Mouse (Mus musculus) ES-E14 (cell line): ENCODE results near the gene Ergic1. TPM values are rescaled to one million over a fixed set of nuclear protein-coding genes. Genes with fewer than 3 reads are reported as not detected.

Source experiments
- DNase-seq: peaks from one replicate; pipeline ENCODE4 v3.0.0-alpha.2; 2013; ENCODE audit warnings: low read depth, low spot score
- H3K27ac ChIP-seq: 2 replicates; pipeline ENCODE4 v1.5.1; 2012; ENCODE audit warnings: low read depth, mild to moderate bottlenecking, low read length, moderate library complexity, mixed read lengths; ENCODE audit not compliant: poor library complexity, insufficient read depth, severe bottlenecking
- H3K36me3 ChIP-seq: 2 replicates; pipeline ENCODE4 v1.6.1; 2012; ENCODE audit warnings: mild to moderate bottlenecking, low read length, moderate library complexity, mixed read lengths; ENCODE audit not compliant: control insufficient read depth, poor library complexity, insufficient read depth, severe bottlenecking
- H3K4me1 ChIP-seq, 2 experiments: fragments of 150-350 bp in 1 of 2; sonication (generic) in 1 of 2; 2 replicates each; pipeline ENCODE4 v1.6.1; 2012; ENCODE audit warnings: low read length in 2 of 2, mild to moderate bottlenecking in 1 of 2, mixed read lengths in 1 of 2; ENCODE audit not compliant: control insufficient read depth in 2 of 2, insufficient read depth in 2 of 2, poor library complexity in 1 of 2
- H3K4me3 ChIP-seq, 2 experiments: fragments of 150-350 bp in 1 of 2; sonication (generic) in 1 of 2; 2 replicates each; pipeline ENCODE4 v1.5.1; 2012; ENCODE audit warnings: low read length in 2 of 2, low read depth in 1 of 2, mild to moderate bottlenecking in 1 of 2, mixed read lengths in 1 of 2; ENCODE audit not compliant: insufficient read depth in 1 of 2, poor library complexity in 1 of 2, severe bottlenecking in 1 of 2
- H3K9ac ChIP-seq: 2 replicates; pipeline ENCODE4 v1.6.1; 2012; ENCODE audit warnings: low read depth, mild to moderate bottlenecking, low read length, mixed read lengths; ENCODE audit not compliant: poor library complexity, insufficient read depth, severe bottlenecking
- H3K9me3 ChIP-seq: fragments of 150-350 bp; sonication (generic); 2 replicates; pipeline ENCODE4 v1.6.1; 2012; ENCODE audit warnings: low read depth, mild to moderate bottlenecking, low read length; ENCODE audit not compliant: control insufficient read depth, insufficient read depth
- CHD2 ChIP-seq: IDR thresholded peaks from 2 replicates; pipeline ENCODE4 v1.6.1; 2014; ENCODE audit warnings: mild to moderate bottlenecking, low read depth, low read length, inconsistent platforms
- HCFC1 ChIP-seq: IDR thresholded peaks from 2 replicates; pipeline ENCODE4 v1.6.1; 2012; ENCODE audit warnings: low read length, inconsistent platforms, borderline replicate concordance; ENCODE audit not compliant: insufficient read depth
- MAFK ChIP-seq: IDR thresholded peaks from 2 replicates; pipeline ENCODE4 v1.6.1; 2014; ENCODE audit warnings: mild to moderate bottlenecking, low read depth, low read length, inconsistent platforms; ENCODE audit not compliant: insufficient read depth
- ZC3H11A ChIP-seq: IDR thresholded peaks from 2 replicates; pipeline ENCODE4 v1.6.1; 2012; ENCODE audit warnings: low read depth, mild to moderate bottlenecking, inconsistent platforms, low read length, borderline replicate concordance
- ZNF384 ChIP-seq: IDR thresholded peaks from 2 replicates; pipeline ENCODE4 v1.6.1; 2012; ENCODE audit warnings: low read depth, low read length, inconsistent platforms
- in situ Hi-C, 2 experiments: fragments of 600-800 bp; cut with MboI; formaldehyde crosslinking; loops; one replicate each; pipeline ENCODE4 v1.15.1; 2025; ENCODE audit warnings: low sequenced_read_pairs in 2 of 2, inconsistent platforms in 1 of 2; ENCODE audit not compliant: unreplicated experiment in 2 of 2
- total RNA-seq: library from RNA; depleted of rRNA; stranded (reverse); fragments of 300-350 nt; gene quantifications from 2 replicates; pipeline ENCODE4 v1.2.3, GENCODE M21; 2012

The Ergic1 gene
- total RNA-seq, 1 experiment: 97.5 TPM

DNA sequence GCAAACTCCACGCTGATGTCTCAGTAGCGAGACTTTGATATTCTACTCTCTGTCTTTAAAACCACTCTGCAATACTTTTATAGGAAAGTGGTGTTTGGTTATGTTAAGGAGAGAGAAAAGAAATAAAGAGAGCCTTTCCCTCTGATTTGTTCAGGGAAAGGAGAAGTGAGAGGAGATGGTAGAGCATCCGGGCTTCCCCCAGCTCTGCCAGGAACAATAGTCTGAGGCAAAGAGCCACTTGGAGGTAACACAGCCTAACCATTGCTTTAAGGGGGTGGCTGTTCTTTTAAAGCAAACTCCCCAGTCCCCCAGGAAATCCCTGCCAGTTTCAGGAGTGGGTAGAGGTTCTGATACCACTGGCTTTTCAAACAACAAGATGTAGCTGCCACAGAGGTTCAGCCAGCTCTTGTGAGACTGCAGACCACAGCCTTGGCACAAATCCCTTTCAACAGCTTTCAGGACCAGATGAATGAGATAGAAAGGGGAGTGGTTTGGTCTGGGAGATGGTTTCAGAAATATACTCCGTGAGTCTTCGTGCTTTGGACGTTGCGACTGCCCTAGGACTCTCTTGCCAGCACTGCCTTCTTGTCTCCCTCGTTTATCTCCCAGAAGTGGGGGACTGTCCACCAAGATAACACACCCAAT is 16.8 kb upstream of the Ergic1 start:
- in situ Hi-C loops: no loop called here
- peaks cover 5 to 18% of the 10 kb centered on the region in 2 experiments for H3K4me1 ChIP-seq
- H3K36me3 ChIP-seq: no peaks in the 10 kb centered on the region
- no peak overlapping the region for H3K27ac ChIP-seq
- H3K4me3 ChIP-seq: no peak overlapping the region
- no peaks in the 10 kb centered on the region for H3K9me3 ChIP-seq
- no peak for TF ChIP-seq CHD2
- no peak for TF ChIP-seq MAFK
- no peak for TF ChIP-seq ZC3H11A
- TF ChIP-seq HCFC1: no peak
- TF ChIP-seq ZNF384: no peak
- no peak overlapping the region for H3K9ac ChIP-seq
- DNase-seq: no peak

DNA sequence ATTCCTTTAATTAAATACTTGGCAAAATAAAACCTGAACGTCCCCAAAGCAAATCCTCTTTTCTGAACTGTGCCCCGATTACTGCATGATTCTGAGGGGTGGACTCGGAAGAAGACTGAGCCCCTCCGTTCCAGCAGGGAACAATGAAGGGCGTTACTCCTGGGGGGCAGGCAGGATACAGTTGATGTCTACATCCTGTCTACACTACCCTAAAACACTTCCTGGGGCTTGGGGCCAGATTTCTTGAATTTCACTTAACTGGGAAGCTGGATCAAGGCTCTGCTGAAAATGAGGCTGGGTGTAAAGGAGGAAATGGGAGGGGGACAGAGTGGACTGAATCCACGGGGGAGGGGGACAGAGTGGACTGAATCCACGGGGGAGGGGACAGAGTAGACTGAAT is 13.5 kb upstream of the Ergic1 start:
- in situ Hi-C loops: no loop called here
- no peak for DNase-seq
- no peaks in the 10 kb centered on the region for H3K9me3 ChIP-seq
- TF ChIP-seq ZC3H11A (no peak), ZNF384 (no peak), CHD2 (no peak), MAFK (no peak), HCFC1 (no peak)
- no peaks in the 10 kb centered on the region for H3K36me3 ChIP-seq
- H3K9ac ChIP-seq: no peak overlapping the region; the same call in 1 of the 2 replicates
- H3K4me3 ChIP-seq: no peak overlapping the region
- H3K27ac ChIP-seq: peak overlapping the region; percentile 99
- peaks cover 8 to 29% of the 10 kb centered on the region in 2 experiments; a peak in 3 of 4 replicates for H3K4me1 ChIP-seq

DNA sequence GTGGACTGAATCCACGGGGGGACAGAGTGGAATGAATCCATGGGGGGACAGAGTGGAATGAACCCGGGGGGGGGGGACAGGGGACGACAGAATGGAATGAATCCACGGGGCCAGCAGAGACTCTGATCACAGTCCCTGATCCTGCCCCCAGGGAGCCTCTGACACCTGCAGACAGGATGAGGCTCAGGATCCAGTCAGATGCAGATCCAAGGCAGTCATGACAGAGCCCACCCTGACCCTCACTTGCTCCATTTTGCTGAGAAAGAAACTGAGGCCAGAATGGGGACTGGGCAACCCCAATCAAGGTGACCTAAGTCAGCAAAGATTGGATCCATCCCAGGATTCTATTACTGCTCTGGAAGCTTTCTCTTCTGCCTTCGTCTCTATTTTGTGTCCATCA is 12.7 kb upstream of the Ergic1 start:
- DNase-seq: no peak
- H3K4me3 ChIP-seq: peak overlapping the region in 1 of 2 experiments; percentile 6; a peak in 1 of 4 replicates
- no peaks in the 10 kb centered on the region for H3K36me3 ChIP-seq
- H3K27ac ChIP-seq: peak overlapping the region; percentile 99
- no peaks in the 10 kb centered on the region for H3K9me3 ChIP-seq
- H3K9ac ChIP-seq: peak overlapping the region; percentile 75; the same call in 1 of the 2 replicates
- in situ Hi-C loops: no loop called here
- TF ChIP-seq ZNF384 (no peak), ZC3H11A (no peak), CHD2 (no peak), MAFK (no peak), HCFC1 (no peak)
- H3K4me1 ChIP-seq: peaks cover 8 to 29% of the 10 kb centered on the region in 2 experiments; a peak in 3 of 4 replicates

DNA sequence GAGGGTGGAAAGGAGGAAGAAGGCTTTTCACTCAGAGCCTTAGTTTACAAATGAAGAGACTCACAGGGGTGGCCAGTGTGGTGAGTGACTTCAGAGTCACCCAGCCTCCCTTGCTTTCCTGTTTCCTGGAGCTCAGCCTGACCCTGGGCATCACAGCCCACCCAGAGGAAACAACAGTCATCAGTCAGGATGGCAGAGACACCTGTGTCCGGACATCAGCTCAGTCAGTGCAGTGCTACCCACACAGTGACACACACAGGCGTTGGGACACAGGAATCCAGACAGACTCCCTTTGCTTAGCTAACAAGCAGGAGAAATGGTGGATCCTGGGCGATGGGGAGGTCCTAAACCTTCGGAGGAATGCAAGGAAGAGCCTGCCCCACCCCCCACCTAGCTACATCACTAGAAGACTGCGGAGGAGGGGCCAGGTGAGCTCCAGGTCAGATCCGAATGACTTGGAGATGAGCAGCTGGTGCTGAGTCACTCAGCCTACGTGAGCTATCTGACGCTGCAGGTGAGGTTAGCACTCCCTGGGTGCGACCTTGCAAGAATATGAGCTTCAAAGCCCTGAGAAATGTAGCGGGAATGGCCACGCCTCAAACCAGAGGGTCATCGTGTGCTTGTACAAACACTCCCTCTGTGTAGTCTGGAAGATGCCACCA is 12.0 kb upstream of the Ergic1 start:
- Histone ChIP-seq H3K9me3 (no peaks in the 10 kb centered on the region), H3K4me3 (peak overlapping the region; percentile 6 to 43; a peak in 3 of 4 replicates), H3K9ac (peak overlapping the region; percentile 75), H3K4me1 (peaks cover 8 to 31% of the 10 kb centered on the region in 2 experiments; a peak in 3 of 4 replicates), H3K27ac (peak overlapping the region; percentile 99), H3K36me3 (no peaks in the 10 kb centered on the region)
- TF ChIP-seq MAFK (peak; percentile 97), CHD2 (peak; percentile 15; the same call in 1 of the 2 replicates), ZNF384 (no peak), HCFC1 (no peak), ZC3H11A (no peak)
- DNase-seq: peak; percentile 75
- in situ Hi-C loops: no loop called here
